Mouse (Mus musculus) heart, postnatal 0 days (tissue): Measurements from ENCODE around the gene Alpk1. TPM values are rescaled to one million over a fixed set of nuclear protein-coding genes. Genes with fewer than 3 reads are reported as not detected.

ENCODE experiments used
- ATAC-seq: fragments of 200-750 bp; cut with Nextera tagmentation; 2 replicates; pipeline ENCODE4 v1.8.0; 2017; ENCODE audit warnings: low read depth, moderate number of reproducible peaks, moderate library complexity; ENCODE audit not compliant: insufficient read depth
- DNase-seq: peaks from one replicate; pipeline ENCODE4 v3.0.0-alpha.2; 2016; ENCODE audit warnings: low spot score
- H3K27ac ChIP-seq: fragments of 300-500 bp; sonication (generic); 2 replicates; pipeline ENCODE4 v1.5.1; 2014; ENCODE audit warnings: low read depth, mild to moderate bottlenecking
- H3K27me3 ChIP-seq: fragments of 300-500 bp; sonication (generic); 2 replicates; pipeline ENCODE4 v1.6.1; 2014; ENCODE audit warnings: low read length, mixed read lengths; ENCODE audit not compliant: control insufficient read depth, insufficient read depth
- H3K36me3 ChIP-seq: fragments of 300-500 bp; sonication (generic); replicated peaks from 2 replicates; pipeline ENCODE4 v1.6.1; 2014; ENCODE audit warnings: low read length, mixed read lengths; ENCODE audit not compliant: control insufficient read depth, insufficient read depth
- H3K4me1 ChIP-seq: fragments of 300-500 bp; sonication (generic); 2 replicates; pipeline ENCODE4 v1.6.1; 2014; ENCODE audit warnings: antibody characterized with exemption; ENCODE audit not compliant: control insufficient read depth, insufficient read depth
- H3K4me2 ChIP-seq: fragments of 300-500 bp; sonication (generic); 2 replicates; pipeline ENCODE4 v1.6.1; 2014; ENCODE audit warnings: low read depth, mild to moderate bottlenecking, low read length, moderate library complexity
- H3K4me3 ChIP-seq: fragments of 300-500 bp; sonication (generic); 2 replicates; pipeline ENCODE4 v1.5.1; 2014; ENCODE audit warnings: low read depth, low read length
- H3K9ac ChIP-seq: fragments of 300-500 bp; sonication (generic); replicated peaks from 2 replicates; pipeline ENCODE4 v1.6.1; 2014; ENCODE audit warnings: low read depth, low read length, mixed read lengths
- H3K9me3 ChIP-seq: fragments of 300-500 bp; sonication (generic); replicated peaks from 2 replicates; pipeline ENCODE4 v1.6.1; 2016; ENCODE audit warnings: low read length; ENCODE audit not compliant: control insufficient read depth
- CTCF ChIP-seq: IDR thresholded peaks from 2 replicates; pipeline ENCODE4 v1.5.1; 2016; ENCODE audit warnings: antibody characterized with exemption, control low read depth, low read depth
- EP300 ChIP-seq: IDR thresholded peaks from 2 replicates; pipeline ENCODE4 v1.6.1; 2016; ENCODE audit warnings: antibody characterized with exemption, low read depth
- WGBS: fragments of 180-500 bp; shearing (Covaris S2); extraction: QIAGEN DNeasy Blood & Tissue Kit; methylation state at CpG from one replicate; pipeline ENCODE4 v1.1.7; 2014; 5-methylcytosine and 5-hydroxymethylcytosine counted together
- polyA plus RNA-seq: library from polyadenylated mRNA; unstranded; fragments of >200 nt; fragmentation: Nextera tagmentation; extraction: Ambion mirVana; gene quantifications from 2 replicates; pipeline ENCODE4 v1.2.1, GENCODE M21; 2015
- total RNA-seq: library from RNA; depleted of rRNA; stranded (reverse); fragments of >200 nt; gene quantifications from 2 replicates; pipeline ENCODE4 v1.2.3, GENCODE M21; 2014; ENCODE audit warnings: low replicate concordance

The Alpk1 gene
- total and polyA plus RNA-seq, 2 experiments from 2014 or later = 0.55 to 1.2 TPM

DNA sequence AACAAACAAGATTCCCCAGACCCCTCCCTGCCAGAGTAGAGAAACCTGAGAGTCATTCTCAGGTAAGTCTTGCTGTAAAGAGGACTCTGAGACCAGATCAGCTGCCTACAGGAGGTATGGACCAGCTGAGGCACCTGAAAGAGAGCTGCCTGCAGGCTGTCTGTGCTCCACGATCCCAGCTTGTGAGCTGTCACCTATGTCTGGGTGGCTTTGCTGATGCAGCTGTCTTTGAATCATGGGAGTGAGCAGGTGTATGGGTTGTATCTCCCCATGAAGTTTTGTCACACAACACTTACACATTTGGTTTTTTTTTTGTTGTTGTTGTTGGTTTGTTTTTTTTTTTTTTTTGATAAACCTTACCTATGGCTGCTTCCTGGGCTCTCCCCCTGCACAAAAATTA is 40.1 kb upstream of the Alpk1 start:
- H3K27me3 ChIP-seq = no peaks in the 10 kb centered on the region
- no peak overlapping the region for H3K9ac ChIP-seq
- H3K9me3 ChIP-seq = no peaks in the 10 kb centered on the region
- H3K27ac ChIP-seq = no peak overlapping the region
- H3K4me1 ChIP-seq = no peaks in the 10 kb centered on the region
- H3K4me3 ChIP-seq = no peak overlapping the region
- no peak overlapping the region for H3K4me2 ChIP-seq
- 92% methylated on average over 1 of the region's 1 CpGs for WGBS
- DNase-seq (no peak), ATAC-seq (no peak)
- H3K36me3 ChIP-seq = peaks cover 28% of the 10 kb centered on the region
- no peak for TF ChIP-seq EP300
- no peak for TF ChIP-seq CTCF

DNA sequence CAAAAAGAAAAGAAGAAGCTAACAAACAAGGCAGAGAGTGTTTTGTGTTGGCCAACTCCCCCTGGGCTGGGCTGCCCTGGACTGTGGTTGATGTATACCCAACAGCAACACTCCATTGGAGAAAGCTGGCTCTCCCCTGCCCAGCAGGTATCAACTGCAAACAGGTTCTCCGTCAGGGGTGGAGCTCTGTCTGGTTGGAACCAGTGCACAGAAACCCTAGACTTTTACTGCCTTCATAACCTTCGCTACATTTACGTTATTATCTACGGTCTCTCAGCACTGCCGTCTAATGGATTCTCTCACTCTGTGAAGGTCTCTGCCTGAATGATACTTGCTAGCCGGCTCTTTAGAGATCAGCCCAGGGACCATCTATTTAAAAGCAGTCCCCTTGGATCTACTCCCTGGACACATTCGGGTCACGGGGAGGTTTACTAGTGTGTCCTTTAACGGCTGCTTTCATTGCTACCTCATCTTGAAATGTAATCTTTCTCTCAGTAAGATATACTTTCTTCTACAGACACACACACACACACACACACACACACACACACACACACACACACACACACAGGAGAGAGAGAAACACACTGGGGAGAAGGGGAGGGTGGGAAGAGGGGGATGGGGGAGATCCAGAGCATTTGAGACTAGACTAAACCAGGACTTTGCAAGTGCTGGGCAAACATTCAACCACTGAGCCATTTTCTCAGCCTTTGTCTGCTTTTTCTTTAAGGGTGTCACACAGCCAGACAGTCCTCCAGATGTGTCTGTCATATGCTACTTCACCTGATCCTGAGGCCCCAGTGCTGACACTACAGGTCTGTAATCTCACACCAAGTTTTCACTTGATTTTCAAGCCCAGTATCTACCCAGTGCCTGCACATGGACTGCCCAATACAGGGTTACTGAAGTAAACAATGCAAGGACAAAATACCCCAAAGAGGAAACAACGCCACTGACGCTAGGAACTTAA is 38.7 kb upstream of the Alpk1 start:
- H3K9me3 ChIP-seq = no peaks in the 10 kb centered on the region
- H3K27me3 ChIP-seq = no peaks in the 10 kb centered on the region
- H3K9ac ChIP-seq = no peak overlapping the region
- H3K4me2 ChIP-seq = no peak overlapping the region
- H3K27ac ChIP-seq = no peak overlapping the region
- WGBS = 78% methylated on average over 11 of the region's 11 CpGs
- no peak overlapping the region for H3K4me3 ChIP-seq
- no peak for ATAC-seq
- no peak for DNase-seq
- peaks cover 28% of the 10 kb centered on the region for H3K36me3 ChIP-seq
- no peak for TF ChIP-seq EP300
- TF ChIP-seq CTCF = no peak
- no peaks in the 10 kb centered on the region for H3K4me1 ChIP-seq

DNA sequence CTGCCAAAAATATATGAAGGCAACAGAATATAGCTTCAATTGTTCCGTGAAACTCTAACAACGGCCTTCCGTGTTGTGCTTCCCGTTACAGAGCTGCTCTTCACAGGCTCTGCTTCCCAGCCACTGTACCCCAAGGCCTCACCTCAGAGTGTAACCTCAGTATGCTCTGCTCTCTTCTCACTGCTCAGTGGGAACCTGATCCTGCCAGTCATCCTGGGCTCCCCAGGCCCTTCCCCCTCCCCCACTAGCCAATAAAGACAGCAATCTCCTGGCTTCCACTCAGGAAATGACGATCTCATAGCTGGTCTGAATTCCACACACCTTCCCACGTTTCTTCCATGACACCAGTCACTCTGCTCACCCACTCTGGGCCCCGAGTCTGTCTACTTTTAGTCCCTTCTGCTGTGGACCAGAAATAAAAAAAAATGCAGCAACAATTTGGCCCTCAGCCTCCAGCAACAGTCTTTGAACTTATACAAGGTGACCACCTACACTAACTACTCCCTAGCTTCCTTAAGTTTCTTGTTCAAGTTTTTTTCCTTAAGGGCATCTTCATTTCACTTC is 36.9 kb upstream of the Alpk1 start:
- WGBS = 68% methylated on average over 7 of the region's 7 CpGs
- Histone ChIP-seq H3K27ac (no peak overlapping the region), H3K9me3 (no peaks in the 10 kb centered on the region), H3K9ac (no peak overlapping the region), H3K4me3 (no peak overlapping the region), H3K27me3 (no peaks in the 10 kb centered on the region), H3K4me2 (no peak overlapping the region), H3K36me3 (peaks cover 33% of the 10 kb centered on the region), H3K4me1 (no peaks in the 10 kb centered on the region)
- DNase-seq (no peak), ATAC-seq (no peak)
- TF ChIP-seq EP300 (no peak), CTCF (no peak)

DNA sequence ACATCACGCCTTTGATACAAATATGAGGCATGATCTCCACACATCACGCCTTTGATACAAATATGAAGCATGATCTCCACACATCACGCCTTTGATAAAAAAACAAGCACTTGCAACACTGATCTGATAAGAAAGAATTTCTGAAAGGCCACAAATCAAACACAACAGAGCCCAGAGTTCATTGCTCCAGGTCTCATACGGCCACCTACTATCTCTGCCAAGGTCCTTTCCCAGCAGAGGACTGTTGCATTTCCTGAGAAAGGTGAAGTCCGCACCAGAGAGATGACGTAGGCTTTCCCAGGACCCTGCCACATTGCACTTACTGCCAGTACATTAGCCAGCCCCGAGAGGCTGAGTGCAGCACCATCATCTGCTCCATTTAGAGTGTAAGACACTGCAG is 28.8 kb upstream of the Alpk1 start:
- Histone ChIP-seq H3K4me3 (no peak overlapping the region), H3K27ac (no peak overlapping the region), H3K27me3 (no peaks in the 10 kb centered on the region), H3K4me2 (no peak overlapping the region), H3K9me3 (no peaks in the 10 kb centered on the region), H3K36me3 (peaks cover 37% of the 10 kb centered on the region), H3K9ac (no peak overlapping the region), H3K4me1 (no peaks in the 10 kb centered on the region)
- no peak for DNase-seq
- WGBS = 92% methylated on average over 7 of the region's 7 CpGs
- TF ChIP-seq CTCF = no peak
- TF ChIP-seq EP300 = no peak
- no peak for ATAC-seq

DNA sequence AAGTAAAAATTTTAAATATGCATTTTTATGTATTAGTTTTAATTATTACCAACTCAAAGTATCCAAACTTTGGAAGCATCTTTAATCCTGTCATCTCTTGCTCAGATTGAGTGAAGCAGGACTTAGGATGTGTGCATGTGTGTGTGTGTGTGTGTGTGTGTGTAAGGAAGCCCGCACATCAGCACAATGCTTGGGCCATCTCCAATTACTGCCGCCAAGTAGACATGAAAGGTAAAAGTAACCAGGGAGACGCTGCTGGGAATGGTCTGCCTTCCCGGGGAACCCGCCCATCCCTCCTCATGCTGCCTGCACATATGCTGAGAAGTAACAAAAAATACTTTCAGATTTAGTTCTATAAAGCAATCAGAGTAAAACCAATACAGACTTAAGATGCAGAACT is 27.5 kb upstream of the Alpk1 start:
- Histone ChIP-seq H3K36me3 (peaks cover 31% of the 10 kb centered on the region), H3K27ac (no peak overlapping the region), H3K4me1 (no peaks in the 10 kb centered on the region), H3K9me3 (no peaks in the 10 kb centered on the region), H3K4me2 (no peak overlapping the region), H3K9ac (no peak overlapping the region), H3K27me3 (no peaks in the 10 kb centered on the region), H3K4me3 (no peak overlapping the region)
- WGBS = 80% methylated on average over 5 of the region's 5 CpGs
- ATAC-seq = no peak
- no peak for DNase-seq
- no peak for TF ChIP-seq EP300
- TF ChIP-seq CTCF = no peak
